Mouse (Mus musculus): Measurements from ENCODE around the gene Cela3a. TPM values are rescaled to one million over a fixed set of nuclear protein-coding genes. Genes with fewer than 3 reads are reported as not detected.
"Not testable (repeated sequence)": the region's sequence is repeated elsewhere in the genome, so short reads cannot be mapped to it uniquely, and the experiment has no call there.

Cela3a gene
- total RNA-seq, 2 experiments from 2014 or later = not detected

GRCm38 (mm10) chr4:137430502-137430901 lies 20.9 kb upstream of the Cela3a start, which contains the start of gene Cela3b:
Gene Cela3b (minus strand): TSS chr4:137430540.
- intact Hi-C loops (cut with DNase I) = loop anchor here (10.0 kb wide), 1 partner anchor 356 kb away; no protein-coding TSS in a partner anchor
- no peak for DNase-seq

GRCm38 (mm10) chr4:137417712-137418564 lies 8.3 kb upstream of the Cela3a start:
- intact Hi-C loops (cut with DNase I) = loop anchor here (1.0 kb wide), 1 partner anchor 18 kb away; no protein-coding TSS in a partner anchor
- DNase-seq = no peak

DNA sequence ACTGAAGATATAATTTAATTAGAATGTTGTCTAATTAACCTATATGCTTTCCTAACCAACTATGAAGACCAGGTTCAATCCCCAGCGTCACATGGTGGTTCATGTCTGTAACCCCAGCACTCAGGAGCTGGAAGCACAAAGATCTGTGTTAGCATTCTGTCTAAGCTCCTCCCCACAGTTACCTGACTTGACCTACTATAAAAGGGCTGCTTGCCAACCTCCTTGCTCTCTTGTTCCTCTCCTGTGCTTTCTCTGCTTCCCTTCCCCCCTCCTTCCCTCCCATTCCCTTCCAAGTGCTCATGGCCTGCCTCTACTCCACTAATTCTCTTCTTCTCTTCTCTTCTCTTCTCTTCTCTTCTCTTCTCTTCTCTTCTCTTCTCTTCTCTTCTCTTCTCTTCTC lies 5.3 kb upstream of the Cela3a start:
- DNase-seq = no peak
- intact Hi-C loops (cut with DNase I) = no loop called here

- intact Hi-C loops (cut with DNase I); DNase-seq: not testable (repeated sequence)
These were observed 2.7 kb upstream of the Cela3a start for GRCm38 (mm10) chr4:137412185-137412709.

- intact Hi-C loops (cut with DNase I) = no loop called here
These were observed 4.0 kb downstream of the Cela3a start for GRCm38 (mm10) chr4:137405571-137405970.

DNA sequence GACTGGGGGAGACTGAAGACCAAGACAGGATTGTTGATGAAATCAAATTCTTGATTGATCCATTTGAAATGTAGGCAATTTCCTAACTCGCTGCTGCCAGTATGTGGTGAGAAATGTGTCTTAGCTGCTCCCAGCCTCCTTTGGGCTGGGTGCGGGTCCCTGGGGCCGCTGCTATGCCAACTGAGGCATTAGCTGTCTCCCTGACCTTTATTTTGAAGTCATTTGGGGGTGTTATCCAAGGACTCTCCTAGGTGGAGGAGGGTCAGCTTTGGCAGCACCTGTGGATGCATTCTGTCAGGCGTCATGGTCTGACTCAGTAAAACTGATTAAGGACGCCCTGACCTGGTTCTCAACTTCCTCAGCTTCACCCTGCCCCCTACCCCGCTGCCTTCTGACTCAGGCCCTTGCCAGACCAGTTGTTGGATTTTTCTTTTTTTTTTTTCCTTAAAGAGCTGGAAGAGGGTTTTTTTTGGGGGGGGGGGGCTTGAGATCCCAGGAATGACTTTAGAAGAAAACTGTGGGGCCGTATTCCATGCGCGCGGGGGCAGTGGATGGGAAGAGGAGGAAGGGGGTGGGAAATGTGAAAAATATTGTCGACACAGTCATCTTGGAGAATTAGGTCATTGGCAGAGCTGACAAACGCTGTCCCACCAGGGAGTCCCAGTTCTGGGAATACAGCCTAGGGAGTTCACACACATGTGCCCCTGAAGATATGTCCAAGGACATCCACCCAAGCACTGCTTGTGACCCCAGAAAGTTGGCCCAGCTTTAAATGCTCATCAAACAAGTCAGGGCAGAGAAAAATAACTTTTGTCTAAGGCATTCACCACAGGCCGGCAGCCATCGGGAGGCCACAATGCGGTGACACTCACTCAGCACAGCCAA lies 12.7 kb downstream of the Cela3a start:
- DNase-seq = peak; percentile 42 to 56
- intact Hi-C loops (cut with DNase I) = loop anchor here (10.0 kb wide), 2 partner anchors 232 to 322 kb away; no protein-coding TSS in a partner anchor

More at GRCm38 (mm10) chr4:137405571-137405970, 4.0 kb downstream of the Cela3a start:
- DNase-seq = no peak

DNA sequence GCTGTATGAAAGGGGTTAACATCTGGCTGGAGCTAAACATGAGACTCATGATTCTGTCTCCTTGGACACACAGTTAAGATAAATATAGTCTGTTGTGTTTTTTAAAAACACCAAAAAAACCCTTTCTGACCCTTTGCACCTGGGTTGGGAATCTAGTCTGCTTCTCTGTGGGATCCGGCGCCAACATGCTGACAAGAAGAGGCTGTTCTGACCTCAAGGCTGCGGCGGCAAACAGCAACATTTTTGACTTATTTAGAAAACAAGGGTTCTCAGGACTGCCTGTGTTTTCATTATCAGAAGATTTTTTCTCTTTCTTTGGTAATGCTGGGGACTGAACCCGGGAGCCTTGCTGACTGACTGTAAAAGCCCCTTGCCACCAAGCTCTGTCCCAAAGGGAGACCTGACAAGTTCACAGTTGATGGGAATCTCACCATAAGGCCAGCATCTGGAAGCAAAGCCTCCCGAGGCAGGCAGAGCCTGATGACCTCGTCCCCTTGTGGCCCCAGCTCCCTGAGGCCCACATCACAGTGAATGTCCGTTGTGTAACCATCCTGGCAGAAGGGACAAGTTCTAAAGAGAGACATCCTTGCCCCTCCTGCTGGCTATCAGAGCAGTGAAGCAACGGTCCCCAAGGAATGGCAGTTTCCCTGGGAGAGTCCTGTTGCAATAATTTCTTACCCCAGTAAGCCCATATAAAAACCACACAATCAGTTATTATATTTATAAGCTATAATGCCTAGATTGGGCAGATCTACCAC lies 16.0 kb downstream of the Cela3a start:
- DNase-seq = peak; percentile 38 to 56
- intact Hi-C loops (cut with DNase I) = loop anchor here (5.0 to 10.0 kb wide), 3 partner anchors 81 to 319 kb away; no protein-coding TSS in a partner anchor

DNA sequence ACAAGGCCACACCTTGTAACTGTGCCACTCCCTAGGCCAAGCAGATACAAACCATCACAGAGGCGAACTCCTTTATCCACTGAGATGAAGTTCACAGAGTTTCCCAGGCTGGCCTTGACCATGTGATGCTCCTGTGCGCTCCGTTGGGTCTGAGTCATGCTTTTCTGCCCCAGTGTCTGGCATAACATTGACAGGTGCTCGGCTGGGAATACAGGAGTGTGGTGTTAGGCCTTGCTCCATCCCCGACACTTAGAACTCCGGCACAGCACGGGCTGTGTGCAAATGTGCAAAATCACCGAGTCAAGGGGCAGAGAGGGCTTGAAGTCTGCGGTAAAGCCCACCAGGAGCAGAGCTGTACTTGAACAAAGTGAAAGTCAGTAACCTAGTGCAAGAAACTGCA lies 16.7 kb downstream of the Cela3a start:
- intact Hi-C loops (cut with DNase I) = loop anchor here (5.0 to 10.0 kb wide), 3 partner anchors 81 to 318 kb away; no protein-coding TSS in a partner anchor
- DNase-seq = no peak

- no peak for DNase-seq
- intact Hi-C loops (cut with DNase I) = loop anchor here (5.0 to 10.0 kb wide), 3 partner anchors 79 to 316 kb away; no protein-coding TSS in a partner anchor
These were observed 18.3 kb downstream of the Cela3a start for GRCm38 (mm10) chr4:137391287-137391686.

- intact Hi-C loops (cut with DNase I) = loop anchor here (5.0 to 10.0 kb wide), 3 partner anchors 78 to 315 kb away; no protein-coding TSS in a partner anchor
- DNase-seq = no peak
These were observed 19.4 kb downstream of the Cela3a start for GRCm38 (mm10) chr4:137390196-137390595.

- intact Hi-C loops (cut with DNase I) = no loop called here
These were observed 20.6 kb downstream of the Cela3a start for GRCm38 (mm10) chr4:137388983-137389382.

GRCm38 (mm10) chr4:137388059-137388794 lies 21.4 kb downstream of the Cela3a start:
- intact Hi-C loops (cut with DNase I) = no loop called here

More at GRCm38 (mm10) chr4:137388983-137389382, 20.6 kb downstream of the Cela3a start:
- no peak for DNase-seq

GRCm38 (mm10) chr4:137387482-137388058 lies 22.0 kb downstream of the Cela3a start:
- DNase-seq = no peak
- intact Hi-C loops (cut with DNase I) = no loop called here

More at GRCm38 (mm10) chr4:137388059-137388794, 21.4 kb downstream of the Cela3a start:
- peak; percentile 84 to 93 for DNase-seq

DNA sequence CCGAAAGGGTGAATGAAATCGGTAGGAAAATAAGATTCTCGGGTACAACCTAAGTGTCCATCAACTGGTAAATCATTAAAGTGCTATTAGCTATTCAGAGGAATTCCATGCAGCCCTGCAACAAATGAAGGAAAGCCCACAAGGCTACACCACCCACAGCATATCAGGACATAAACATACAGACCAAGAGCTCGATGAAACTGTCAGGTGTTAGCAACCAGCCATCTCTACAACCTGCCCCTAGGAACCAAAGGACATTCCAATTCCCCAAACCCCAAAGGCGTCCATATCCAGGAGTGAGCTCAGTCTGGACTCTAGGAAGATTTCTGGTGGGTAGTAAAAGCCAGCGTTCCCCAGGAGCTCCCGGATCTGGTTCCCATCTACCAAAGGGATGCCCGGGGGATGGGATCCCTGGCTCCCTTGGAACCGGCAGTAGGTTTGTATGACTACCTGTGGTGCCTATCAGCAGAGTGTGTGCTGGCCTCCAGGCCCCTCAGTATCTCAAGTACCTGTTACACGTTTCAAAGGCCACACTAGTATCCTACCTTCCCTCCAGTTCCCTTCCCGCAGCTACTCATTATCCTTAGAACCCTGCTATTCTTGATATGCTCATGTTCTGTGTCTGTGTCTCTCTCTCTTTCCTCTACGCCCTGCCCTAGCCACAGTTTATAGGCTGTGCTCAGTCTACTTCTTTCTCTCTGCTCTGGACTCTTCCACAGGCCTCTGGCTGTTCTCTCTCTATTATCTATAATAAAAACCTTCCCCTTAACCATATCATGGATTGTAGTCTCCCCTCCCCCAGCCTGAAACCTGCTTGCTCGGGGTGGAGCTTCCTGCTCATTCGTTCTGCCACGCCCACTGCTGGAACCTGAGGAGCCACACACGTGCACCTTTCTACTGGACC lies 28.6 kb downstream of the Cela3a start:
- no peak for DNase-seq
- intact Hi-C loops (cut with DNase I) = no loop called here

- intact Hi-C loops (cut with DNase I) = no loop called here
These were observed 29.8 kb downstream of the Cela3a start for GRCm38 (mm10) chr4:137379713-137380255.

DNA sequence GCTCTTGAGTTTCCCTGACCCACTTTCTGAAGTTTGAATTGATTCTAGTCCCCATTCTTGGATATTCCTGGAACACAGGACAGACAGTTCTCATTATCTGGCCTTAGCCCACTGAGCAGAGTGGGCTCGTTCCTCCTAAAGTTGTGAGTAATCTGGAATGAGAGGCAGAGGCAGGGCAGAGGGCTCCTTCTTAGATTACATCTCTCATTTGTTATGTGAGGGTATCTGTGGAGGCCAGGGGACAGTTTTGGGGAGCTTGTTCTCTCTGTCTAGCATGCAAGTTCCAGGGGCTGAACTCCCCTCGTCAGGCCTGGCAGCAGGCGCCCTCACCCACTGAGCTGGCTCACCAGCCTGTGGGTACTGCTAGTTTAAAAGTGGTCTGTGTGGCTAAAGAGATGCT lies 30.5 kb downstream of the Cela3a start:
- no peak for DNase-seq
- intact Hi-C loops (cut with DNase I) = no loop called here

More at GRCm38 (mm10) chr4:137379713-137380255, 29.8 kb downstream of the Cela3a start:
- no peak for DNase-seq
